Mouse (Mus musculus): ENCODE data around the gene Zbtb48.

GRCm38 (mm10) chr4:151985886-151986285 is 41.6 kb downstream of the Zbtb48 start:
- TF ChIP-seq GATA1 (IDR thresholded peaks at IDR 0.05; ENCODE audit: borderline replicate concordance, low read length): no peak
- TF ChIP-seq FLI1 (IDR thresholded peaks at IDR 0.05; ENCODE audit: low read length): no peak

Data from megakaryocyte, embryonic 14.5 days (primary cell).